In the genomic region with DNA sequence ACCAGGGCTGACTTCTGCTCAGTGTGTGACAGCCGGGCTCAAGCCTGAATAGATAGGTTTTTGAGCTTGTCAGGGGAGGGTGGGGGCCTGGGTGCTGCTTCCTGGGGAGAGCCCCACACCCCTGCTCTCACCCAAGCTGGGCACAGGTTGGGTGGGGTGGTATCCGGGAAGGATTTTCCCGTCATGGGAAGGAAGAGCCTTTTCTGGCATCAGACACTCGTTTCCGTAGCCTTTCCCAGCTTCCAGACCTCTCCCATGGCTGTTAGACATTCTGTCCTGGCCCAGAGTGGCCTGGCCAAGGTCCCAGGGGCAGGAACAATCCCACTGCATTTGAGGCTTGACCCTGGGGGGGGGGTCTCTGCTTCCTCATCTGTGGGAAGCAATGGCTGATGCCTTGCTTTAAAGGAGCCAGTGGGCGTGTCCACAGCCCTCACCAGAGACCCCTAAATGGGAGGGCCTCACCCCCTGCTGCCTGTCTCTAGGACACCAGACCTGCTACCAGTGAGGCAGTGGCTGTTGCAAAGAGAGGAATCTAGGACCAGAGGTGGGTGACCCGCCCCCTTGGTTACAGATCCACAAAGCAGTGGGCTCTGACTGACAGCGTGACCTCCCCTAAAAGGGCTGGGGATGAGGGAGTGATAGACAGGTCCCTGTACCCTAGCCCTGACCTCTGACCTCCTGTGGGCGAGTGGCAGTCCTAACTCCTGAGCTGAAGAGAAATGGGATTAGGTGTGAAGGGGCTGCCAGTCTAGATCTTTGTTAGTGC, we compare ENCODE assay signal across 9 mouse cellular contexts. TPM values are rescaled to one million over a fixed set of nuclear protein-coding genes. Genes with fewer than 3 reads are reported as not detected.
DNase-seq lines count a peak whose midpoint lies in the region; ATAC-seq and TF ChIP-seq lines count a peak whose summit lies in the region.
"Had no signal": no experiment of that assay in that cellular context is flagged by ENCODE, and none has a peak within 500 bp of the region (broad histone marks: within the 10 kb centered on the region; RNA-seq: fewer than 3 reads in every experiment).

No protein-coding gene starts in this region.

- peaks cover 30% of the 10 kb centered on the region for H3K27me3 ChIP-seq in forebrain, embryonic 13.5 days
- H3K27me3 ChIP-seq in kidney, postnatal 0 days (ENCODE audit: insufficient read depth, low read length), result no peaks in the 10 kb centered on the region
- H3K27me3 ChIP-seq in midbrain, embryonic 15.5 days (replicated peaks), result no peaks in the 10 kb centered on the region

- peak; percentile 35 to 55 for DNase-seq in heart, adult 9 months (ENCODE audit: low spot score in 2 of 2)
- DNase-seq in heart, adult 8-10 months (ENCODE audit: low spot score), result no peak
- DNase-seq in kidney, postnatal 0 days (ENCODE audit: low spot score), result no peak
- no peak for DNase-seq in frontal cortex, postnatal 36 days (ENCODE audit: low spot score in 2 of 2)
- DNase-seq in spleen, postnatal 36 days (ENCODE audit: low spot score in 2 of 2), result no peak
- DNase-seq in spleen, postnatal 10 days (ENCODE audit: low spot score in 2 of 2), result no peak

- H3K36me3 ChIP-seq in forebrain, embryonic 13.5 days (ENCODE audit: poor library complexity, severe bottlenecking), result peaks cover 5% of the 10 kb centered on the region
- H3K36me3 ChIP-seq in kidney, postnatal 0 days (ENCODE audit: insufficient read depth, low read length), result 0 out of 2 replicates have a peak, but pooled peaks cover 5% of the 10 kb centered on the region
- H3K36me3 ChIP-seq in midbrain, embryonic 15.5 days (replicated peaks), result no peaks in the 10 kb centered on the region

- peaks cover 78% of the 10 kb centered on the region for H3K4me1 ChIP-seq in forebrain, embryonic 13.5 days
- H3K4me1 ChIP-seq in kidney, postnatal 0 days (replicated peaks; ENCODE audit: insufficient read depth, low read length), result peaks cover 57% of the 10 kb centered on the region
- H3K4me1 ChIP-seq in midbrain, embryonic 15.5 days, result peaks cover 79% of the 10 kb centered on the region

- TF ChIP-seq CTCF in kidney, postnatal 0 days (IDR thresholded peaks at IDR 0.05; ENCODE audit: low read depth), result no peak

- 22% methylated on average over 9 of the region's 9 CpGs for WGBS in forebrain, embryonic 13.5 days
- WGBS in kidney, postnatal 0 days, result 44% methylated on average over 9 of the region's 9 CpGs
- WGBS in midbrain, embryonic 15.5 days, result 29% methylated on average over 9 of the region's 9 CpGs

- no peak overlapping the region for H3K4me3 ChIP-seq in forebrain, embryonic 13.5 days
- H3K4me3 ChIP-seq in kidney, postnatal 0 days (replicated peaks; ENCODE audit: low read depth, low read length), result no peak overlapping the region
- H3K4me3 ChIP-seq in midbrain, embryonic 15.5 days, result no peak overlapping the region

- H3K4me2 ChIP-seq in forebrain, embryonic 13.5 days, result peak overlapping the region; percentile 48; the same call in 1 of the 2 replicates
- no peak overlapping the region for H3K4me2 ChIP-seq in kidney, postnatal 0 days (ENCODE audit: low read length)
- no peak overlapping the region for H3K4me2 ChIP-seq in midbrain, embryonic 15.5 days

- no peaks in the 10 kb centered on the region for H3K9me3 ChIP-seq in forebrain, embryonic 13.5 days (replicated peaks)
- no peaks in the 10 kb centered on the region for H3K9me3 ChIP-seq in kidney, postnatal 0 days (replicated peaks; ENCODE audit: low read length)
- no peaks in the 10 kb centered on the region for H3K9me3 ChIP-seq in midbrain, embryonic 15.5 days

- no peak for ATAC-seq in forebrain, embryonic 13.5 days
- no peak for ATAC-seq in kidney, postnatal 0 days (replicated peaks; ENCODE audit: low FRiP score, low read depth)
- no peak for ATAC-seq in midbrain, embryonic 15.5 days (replicated peaks)

- H3K27ac ChIP-seq in forebrain, embryonic 13.5 days, result no peak overlapping the region
- peak overlapping the region; percentile 85 for H3K27ac ChIP-seq in kidney, postnatal 0 days
- 0 out of 2 replicates have a peak overlapping the region, but pooled peaks have one; percentile 8 for H3K27ac ChIP-seq in midbrain, embryonic 15.5 days

- H3K9ac ChIP-seq in forebrain, embryonic 13.5 days, result 0 out of 2 replicates have a peak overlapping the region, but pooled peaks have one; percentile 10
- no peak overlapping the region for H3K9ac ChIP-seq in kidney, postnatal 0 days (ENCODE audit: low read depth, low read length)
- no peak overlapping the region for H3K9ac ChIP-seq in midbrain, embryonic 15.5 days

RNA-seq across cellular contexts. Expression of a gene that starts 13.2 kb away (rescaled TPM):
- total RNA-seq in heart, adult 8-10 months (2022), result 10 to 100 TPM; 11.9 to 16.5 (median 14.3) TPM
- 6.8 and 7.7 TPM in 2 replicates for polyA plus RNA-seq in forebrain, embryonic 13.5 days (2015; fragmentation: Nextera tagmentation; extraction: Ambion mirVana)
- 16.2 and 17.3 TPM in 2 replicates for polyA plus RNA-seq in kidney, postnatal 0 days (2015; fragmentation: Nextera tagmentation; extraction: Ambion mirVana)
- 26.0 and 31.2 TPM in 2 replicates for polyA plus RNA-seq in midbrain, embryonic 15.5 days (2015; fragmentation: Nextera tagmentation; extraction: Ambion mirVana)

RNA-seq across cellular contexts. Expression of a gene that starts 17.5 kb away (rescaled TPM):
- total RNA-seq in heart, adult 8-10 months (2022), result not detected
- polyA plus RNA-seq in forebrain, embryonic 13.5 days (2015; fragmentation: Nextera tagmentation; extraction: Ambion mirVana), result 1.3 and 1.8 TPM in 2 replicates
- polyA plus RNA-seq in kidney, postnatal 0 days (2015; fragmentation: Nextera tagmentation; extraction: Ambion mirVana), result 0.89 and 1.2 TPM in 2 replicates
- 2.1 and 2.2 TPM in 2 replicates for polyA plus RNA-seq in midbrain, embryonic 15.5 days (2015; fragmentation: Nextera tagmentation; extraction: Ambion mirVana)
- total RNA-seq: CH12.LX had no signal

RNA-seq across cellular contexts. Expression of a gene that starts 27.7 kb away (rescaled TPM):
- 10 to 100 TPM; 62.8 to 91.0 (median 81.6) TPM for total RNA-seq in heart, adult 8-10 months (2022)
- polyA plus RNA-seq in forebrain, embryonic 13.5 days (2015; fragmentation: Nextera tagmentation; extraction: Ambion mirVana), result 14.3 and 14.6 TPM in 2 replicates
- 12.9 and 14.7 TPM in 2 replicates for polyA plus RNA-seq in kidney, postnatal 0 days (2015; fragmentation: Nextera tagmentation; extraction: Ambion mirVana)
- 31.8 and 40.4 TPM in 2 replicates for polyA plus RNA-seq in midbrain, embryonic 15.5 days (2015; fragmentation: Nextera tagmentation; extraction: Ambion mirVana)

Comparison
In these comparisons a context has a peak if more than half of its experiments do, and no peak if none do; other contexts are left out.
1. DNase-seq: peak in heart, adult 9 months (2 of 2); none in heart, adult 8-10 months (single experiment), kidney, postnatal 0 days (single experiment), frontal cortex, postnatal 36 days (0 of 2), spleen, postnatal 36 days (0 of 2) and spleen, postnatal 10 days (0 of 2).